Mouse (Mus musculus): Measurements from ENCODE around the gene Ctss.

- no peak for TF ChIP-seq MYOG (IDR thresholded peaks at IDR 0.05; ENCODE audit: control insufficient read depth in 1 of 3, insufficient read depth in 1 of 3, insufficient read length in 2 of 3, low read depth in 2 of 3)
- TF ChIP-seq POLR2AphosphoS2 (IDR thresholded peaks at IDR 0.05; ENCODE audit: insufficient read length, low read depth) = no peak
- no peak for TF ChIP-seq MYOD1 (IDR thresholded peaks at IDR 0.05; ENCODE audit: control insufficient read depth in 1 of 3, insufficient read length in 2 of 3, low read depth in 2 of 3)
- no peak for TF ChIP-seq POLR2A (IDR thresholded peaks at IDR 0.05; ENCODE audit: insufficient read length, low read depth)
- TF ChIP-seq USF1 (IDR thresholded peaks at IDR 0.05; ENCODE audit: low read depth) = no peak
- TF ChIP-seq TCF3 (IDR thresholded peaks at IDR 0.05; ENCODE audit: insufficient read length, low read depth) = no peak
- no peak for TF ChIP-seq MAX (IDR thresholded peaks at IDR 0.05; ENCODE audit: low read depth)
- no peak for TF ChIP-seq E2F4 (IDR thresholded peaks at IDR 0.05; ENCODE audit: insufficient read depth)
- TF ChIP-seq CEBPB (IDR thresholded peaks at IDR 0.05; ENCODE audit: insufficient read depth, poor library complexity, severe bottlenecking) = no peak
Observed at GRCm38 (mm10) chr3:95559437-95559836, 32.9 kb downstream of the Ctss start, which contains the start of gene Hormad1.
